Mouse (Mus musculus) olfactory bulb, adult 2 months (tissue): Measurements from ENCODE around the gene Tmem150c.

ENCODE experiments used
- CTCF ChIP-seq: fragments of 200-500 bp; IDR thresholded peaks from 2 replicates; pipeline ENCODE4 v1.5.1; 2012; ENCODE audit warnings: low read depth, mild to moderate bottlenecking, low read length, moderate library complexity; ENCODE audit not compliant: insufficient read depth
- POLR2A ChIP-seq: fragments of 200-500 bp; IDR thresholded peaks from 2 replicates; pipeline ENCODE4 v1.6.1; 2012; ENCODE audit warnings: mild to moderate bottlenecking, low read depth, low read length, moderate library complexity; ENCODE audit not compliant: insufficient read depth

DNA sequence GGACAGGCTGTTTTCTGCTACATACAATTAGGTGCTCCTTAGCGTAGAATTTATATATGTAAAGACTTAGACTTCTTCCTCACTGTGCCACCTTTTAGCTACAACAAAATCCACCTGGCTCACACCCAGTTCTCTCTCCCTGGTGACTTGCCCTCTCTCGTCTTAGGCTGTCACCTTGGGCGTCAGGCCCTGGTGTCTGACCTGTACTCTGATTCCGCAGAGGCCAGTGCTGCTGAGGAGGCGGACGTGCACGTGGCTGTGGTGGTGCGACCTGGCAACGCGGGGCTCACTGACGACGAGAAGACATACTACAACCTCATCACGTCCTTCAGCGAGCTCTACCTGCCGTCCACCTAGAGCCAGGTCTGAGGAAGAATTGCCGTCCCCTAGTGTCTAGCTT, 92.0 kb downstream of the Tmem150c start:
- TF ChIP-seq CTCF (no peak), POLR2A (no peak)
